Mouse (Mus musculus) megakaryocyte, adult 5-6 weeks (primary cell): ENCODE data around the gene Frmd4b. TPM values are rescaled to one million over a fixed set of nuclear protein-coding genes. Genes with fewer than 3 reads are reported as not detected.
"Not testable (repeated sequence)": the region's sequence is repeated elsewhere in the genome, so short reads cannot be mapped to it uniquely, and the experiment has no call there.

Experiments
- ATAC-seq: 2 replicates; pipeline ENCODE4 v1.8.0; 2016; ENCODE audit warnings: mild to moderate bottlenecking, inconsistent platforms; ENCODE audit not compliant: poor library complexity, severe bottlenecking
- total RNA-seq, 2 experiments: library from RNA; stranded (forward) in 1 of 2; stranded (reverse) in 1 of 2; fragments of 153-499, 151-499 nt in 1 of 2; fragments of 221-1000, 200-1000 nt in 1 of 2; gene quantifications; 2 replicates each; pipeline versions ENCODE4 v1.2.3 to v1.2.4; 2015 to 2017

Gene Frmd4b
- total RNA-seq, 2 experiments from 2014 or later = 9.8 to 28.3 TPM

DNA sequence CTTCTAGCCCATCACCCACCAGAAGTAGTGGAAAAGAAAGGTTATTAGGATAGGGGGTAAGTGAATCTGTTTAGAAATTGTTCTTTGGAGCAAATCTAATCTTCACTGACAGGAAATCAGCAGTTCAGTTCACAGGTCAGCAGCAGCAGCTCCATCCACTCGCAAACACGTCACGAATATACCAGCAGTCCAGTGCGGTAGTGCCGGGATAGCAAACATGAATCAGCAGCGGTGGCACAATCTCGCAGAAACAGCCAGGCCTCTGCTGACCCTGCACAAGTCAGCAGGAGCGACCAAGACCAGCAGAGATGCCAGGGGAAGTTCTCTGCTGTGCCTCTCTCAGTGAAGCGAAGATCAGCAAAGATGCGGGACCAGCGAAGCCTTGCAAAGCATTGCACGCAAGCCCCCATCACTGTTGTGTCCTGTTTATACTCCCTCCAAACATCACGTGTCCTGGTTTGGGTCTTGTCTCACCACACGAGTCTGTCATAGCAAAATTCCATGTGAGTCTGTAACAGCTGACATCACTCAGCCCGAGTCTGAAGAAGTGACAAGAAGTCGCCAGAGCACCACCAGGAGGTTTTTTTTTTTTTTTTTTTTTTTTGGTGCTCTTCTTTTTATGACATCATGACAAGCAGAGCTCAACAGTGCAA is 344.2 kb downstream of the Frmd4b start:
- no peak for ATAC-seq

DNA sequence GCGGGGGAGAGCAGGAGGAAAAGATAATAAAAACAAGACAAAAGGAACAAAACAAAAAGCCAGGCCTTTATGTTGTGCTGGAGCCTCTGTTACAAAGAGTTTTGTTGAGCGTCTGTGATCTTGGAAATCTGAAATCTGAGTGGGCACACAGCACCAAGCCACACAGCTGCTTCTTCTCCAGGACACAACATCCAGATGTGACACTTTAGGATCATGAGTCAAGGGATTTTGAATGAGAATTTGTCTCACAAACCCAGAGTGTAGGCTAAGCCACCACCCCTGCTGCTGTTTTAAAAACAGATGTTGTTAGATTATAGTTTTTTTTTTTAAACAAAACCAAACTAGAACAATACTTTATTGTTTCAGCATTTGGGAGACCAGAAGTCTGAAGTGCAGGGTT is 345.0 kb downstream of the Frmd4b start:
- ATAC-seq = no peak

DNA sequence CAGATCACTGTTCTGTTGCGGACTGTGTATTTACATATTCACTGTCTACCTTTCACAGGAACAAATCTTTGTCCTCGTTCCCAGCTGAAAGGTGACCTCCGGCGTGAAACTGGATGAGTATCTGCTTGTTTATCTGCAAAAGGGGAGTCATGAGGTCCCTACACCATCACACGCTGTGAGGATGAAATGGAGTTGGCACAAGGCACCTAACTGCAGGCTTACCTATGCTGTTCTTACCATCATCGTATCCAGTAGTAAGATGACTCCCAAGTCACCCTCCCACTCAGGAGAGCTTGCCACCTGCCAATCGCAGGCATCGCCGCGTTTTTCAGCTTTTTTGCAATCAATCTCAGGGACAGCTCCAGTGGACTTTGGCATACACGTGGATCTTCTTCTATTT is 347.7 kb downstream of the Frmd4b start:
- no peak for ATAC-seq

DNA sequence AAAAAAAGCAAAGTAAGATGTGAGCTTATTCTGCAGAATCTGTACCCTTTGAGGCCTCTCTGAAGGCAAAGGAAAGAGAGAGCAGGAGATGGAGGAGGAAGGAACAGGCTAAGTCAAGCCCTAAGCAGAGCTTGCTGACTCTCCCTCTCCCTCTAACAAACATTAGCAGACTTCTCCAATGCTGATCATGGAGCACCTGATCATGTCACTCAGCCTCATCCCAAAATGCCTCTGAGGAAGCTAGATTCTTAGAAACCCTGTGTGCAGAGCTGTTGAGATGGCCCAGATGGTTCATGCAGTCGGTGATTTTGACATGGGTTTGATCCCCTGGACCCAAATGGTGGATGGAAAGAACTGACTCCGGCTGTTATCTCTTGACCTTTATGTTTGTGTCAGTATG is 350.2 kb downstream of the Frmd4b start:
- no peak for ATAC-seq

DNA sequence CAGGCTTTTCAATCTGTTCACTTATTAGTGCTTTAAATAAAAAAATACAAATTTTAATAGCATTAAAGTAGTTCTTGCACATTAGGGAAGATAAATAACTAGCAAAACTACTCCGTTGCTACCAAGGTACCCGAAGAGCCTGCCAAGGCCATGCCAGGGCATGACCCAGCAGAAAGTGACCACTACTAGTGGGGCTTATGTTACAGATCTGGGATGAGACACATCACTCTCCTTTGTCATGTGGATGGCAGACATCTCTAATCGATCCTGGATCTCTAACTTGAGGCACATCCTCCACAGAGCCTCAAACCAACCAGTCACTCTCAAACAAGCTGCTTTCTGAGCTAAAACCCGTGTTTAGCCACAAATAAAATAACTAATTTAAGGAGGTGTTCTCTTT is 350.7 kb downstream of the Frmd4b start:
- ATAC-seq = no peak

DNA sequence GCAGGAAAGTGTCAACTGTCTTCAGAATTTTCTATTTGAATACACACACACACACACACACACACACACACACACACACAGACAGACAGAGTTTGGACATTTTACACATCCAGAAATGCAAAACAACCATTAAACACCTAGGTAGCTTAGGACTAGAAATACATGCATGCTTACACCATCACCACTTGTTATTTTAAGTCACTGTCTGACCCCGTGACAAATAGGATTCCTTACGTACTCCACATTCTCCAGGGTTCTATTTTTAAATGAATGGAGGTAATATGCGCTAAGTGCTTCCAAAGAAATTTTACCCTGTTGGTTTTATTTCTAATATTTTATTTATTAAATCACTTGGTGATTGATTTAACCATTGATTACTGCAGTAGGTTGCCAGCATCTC is 351.6 kb downstream of the Frmd4b start:
- no peak for ATAC-seq

DNA sequence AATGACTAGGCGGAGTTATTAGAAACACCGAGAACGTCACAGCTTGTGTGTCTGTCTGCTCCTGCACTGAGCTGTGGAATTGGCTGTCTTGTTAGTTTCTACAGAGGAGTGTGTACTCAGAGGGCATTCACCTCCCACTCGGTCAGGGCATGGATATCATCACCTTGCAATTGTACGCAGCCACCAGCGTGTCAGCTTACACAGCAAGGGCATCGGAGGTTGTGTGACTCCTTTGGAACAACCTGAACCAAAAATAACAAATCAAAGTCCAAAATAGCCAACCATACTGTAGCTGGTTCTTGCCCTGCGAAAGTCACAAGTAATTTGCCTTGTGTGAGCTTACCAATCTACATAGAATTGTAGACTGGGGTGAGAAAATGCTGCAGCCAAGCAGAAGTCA is 352.1 kb downstream of the Frmd4b start:
- no peak for ATAC-seq

DNA sequence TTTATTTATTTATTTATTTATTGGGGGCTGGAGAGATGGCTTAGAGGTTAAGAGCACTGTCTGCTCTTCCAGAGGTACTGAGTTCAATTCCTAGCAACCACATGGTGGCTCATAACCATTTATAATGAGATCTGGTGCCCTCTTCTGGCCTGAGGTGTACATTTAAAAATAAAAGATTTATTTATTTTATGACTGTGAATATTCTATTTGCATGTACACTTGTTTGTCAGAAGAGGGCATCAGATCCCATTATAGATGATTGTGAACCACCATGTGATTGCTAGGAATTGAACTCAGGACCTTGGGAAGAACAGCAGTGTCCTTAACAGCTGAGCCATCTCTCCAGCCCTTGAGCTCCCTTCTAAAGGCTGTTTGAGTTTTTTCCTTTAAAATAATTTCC is 353.6 kb downstream of the Frmd4b start:
- not testable (repeated sequence) for ATAC-seq

DNA sequence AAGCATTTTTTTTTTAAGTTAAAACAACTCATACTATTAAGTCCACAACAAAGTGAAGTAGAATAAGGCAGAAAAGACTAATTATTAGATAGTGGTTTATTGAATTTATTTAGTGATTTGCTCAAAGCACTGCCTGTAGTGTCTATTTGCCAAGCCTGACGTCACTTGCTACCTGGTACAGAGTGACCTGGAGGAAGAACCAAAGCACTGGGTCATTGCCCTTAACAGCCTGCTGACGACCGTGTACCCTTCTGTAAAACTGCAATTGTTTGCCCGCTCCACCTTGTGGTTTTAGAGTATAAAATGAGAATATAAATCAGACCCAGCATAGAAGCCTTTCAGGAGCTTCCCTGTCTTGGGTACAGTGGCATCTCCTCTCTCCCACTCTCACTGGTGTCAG is 355.1 kb downstream of the Frmd4b start:
- no peak for ATAC-seq

DNA sequence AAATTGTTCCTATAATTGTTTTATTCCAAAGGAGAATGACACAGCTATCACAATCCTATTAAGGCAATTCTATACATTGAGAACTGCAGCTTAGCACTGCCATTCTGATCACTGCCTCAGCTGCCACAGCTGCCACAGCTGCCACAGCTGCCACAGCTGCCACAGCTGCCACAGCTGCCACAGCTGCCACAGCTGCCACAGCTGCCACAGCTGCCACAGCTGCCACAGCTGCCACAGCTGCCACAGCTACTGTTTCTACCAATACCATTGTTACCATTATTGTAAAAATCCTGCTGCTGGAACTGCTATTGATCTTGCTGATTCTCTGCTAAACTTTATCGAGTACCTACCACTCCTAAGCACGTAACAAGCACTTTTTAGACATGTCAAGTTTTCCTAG is 357.4 kb downstream of the Frmd4b start:
- not testable (repeated sequence) for ATAC-seq

DNA sequence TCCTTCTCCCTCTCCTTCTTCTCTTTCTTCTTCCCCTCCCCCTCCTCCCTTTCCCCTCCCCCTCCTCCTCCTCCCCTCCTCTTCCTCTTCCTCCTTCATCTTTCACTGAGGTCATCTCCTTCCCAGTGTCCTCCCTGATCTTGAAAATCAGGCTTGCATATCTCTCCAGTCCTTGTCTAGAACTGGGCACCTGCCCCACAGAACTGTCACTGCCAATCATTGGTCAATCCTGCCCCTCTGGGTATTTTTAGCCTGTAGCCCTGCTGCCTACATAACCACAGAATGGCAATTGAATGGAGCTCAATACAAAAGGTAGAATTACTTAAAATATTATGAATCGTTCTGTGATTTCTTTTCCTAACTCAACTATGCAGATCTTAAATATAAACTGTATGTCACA is 358.9 kb downstream of the Frmd4b start:
- ATAC-seq = no peak

DNA sequence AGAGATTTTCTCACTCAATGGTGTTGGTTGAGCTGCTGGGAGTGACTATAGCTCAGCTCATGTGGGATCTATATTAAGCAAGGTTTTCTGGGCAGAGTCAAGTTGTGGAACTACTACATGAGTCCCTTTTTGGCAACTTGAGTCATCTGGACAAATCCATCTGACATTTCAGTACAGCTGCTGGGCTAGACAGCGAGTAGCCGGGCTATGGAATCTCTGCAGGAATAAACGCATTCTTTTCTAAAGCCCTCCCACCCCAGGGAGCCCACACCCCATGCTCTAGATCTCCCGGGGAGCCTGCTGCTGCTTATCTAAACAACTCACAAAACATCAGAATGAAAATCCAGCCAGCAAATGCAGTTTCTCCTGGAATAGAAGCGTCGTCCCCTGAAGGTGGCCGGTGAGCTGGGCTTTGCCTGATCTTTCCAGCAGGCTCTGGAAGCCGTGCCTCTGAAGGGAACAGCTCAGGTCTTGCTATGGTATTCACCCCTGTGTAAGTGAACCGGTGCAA is 364.6 kb downstream of the Frmd4b start, which contains the start of gene Lmod3:
Gene Lmod3 (minus strand): TSS at position 49 of the 511 bp plus-strand sequence.
- no peak for ATAC-seq

DNA sequence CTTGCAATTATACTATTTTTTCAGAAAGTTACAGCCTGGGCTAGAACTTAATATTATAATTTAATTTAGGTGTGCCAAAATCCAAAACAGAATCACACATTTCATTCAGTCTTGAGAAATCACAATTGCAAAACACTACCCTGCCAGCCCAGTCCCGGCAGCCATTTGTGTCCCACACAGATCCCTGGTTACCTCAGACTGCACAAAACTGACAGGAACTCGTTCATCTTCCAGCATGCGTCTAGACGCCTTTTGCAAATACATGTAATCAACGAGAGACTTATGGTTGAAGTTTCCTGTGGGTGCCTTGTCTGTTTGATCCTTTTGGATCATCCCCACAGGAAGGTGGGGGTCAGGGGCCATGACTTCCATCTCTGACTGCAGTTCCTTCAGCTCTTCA is 365.3 kb downstream of the Frmd4b start:
- ATAC-seq = no peak

DNA sequence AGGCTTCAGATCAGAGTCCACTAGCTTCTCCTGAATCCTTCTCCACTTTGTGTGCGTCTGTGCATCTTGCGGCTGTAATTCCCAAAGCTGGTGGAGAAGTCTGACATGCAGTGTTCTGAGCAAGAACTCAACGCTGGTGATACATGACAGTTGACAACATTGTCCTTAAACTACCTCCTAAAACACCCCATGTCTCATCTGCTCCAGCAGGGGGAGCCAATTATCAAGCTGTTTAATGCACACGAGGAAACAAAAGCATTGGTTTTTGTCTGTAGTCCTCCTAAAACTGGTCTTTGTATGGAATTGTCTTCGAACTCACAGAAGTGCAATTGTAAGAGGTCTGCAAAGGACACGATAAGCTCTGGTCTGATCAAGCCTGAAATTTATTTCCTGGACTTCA is 366.4 kb downstream of the Frmd4b start:
- peak; percentile 74 for ATAC-seq

DNA sequence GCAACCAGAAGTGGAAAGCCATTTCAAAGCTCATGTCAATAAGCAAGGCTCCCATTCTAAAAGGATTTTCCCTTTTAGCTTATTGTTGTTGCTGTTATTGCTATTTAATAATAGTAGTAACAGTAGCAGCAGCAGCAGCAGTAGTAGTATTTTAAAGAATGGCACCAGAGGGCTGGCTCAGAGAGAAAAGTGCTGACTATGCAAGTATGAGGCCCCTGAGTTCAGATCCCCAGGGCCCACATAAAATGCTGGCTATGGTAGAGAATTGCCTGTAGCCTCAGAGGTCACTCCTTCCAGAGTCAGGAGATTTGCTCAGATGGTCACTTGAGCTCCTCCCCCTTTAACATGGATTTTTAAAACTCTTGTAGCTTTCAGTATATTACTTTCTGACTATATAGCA is 372.1 kb downstream of the Frmd4b start:
- no peak for ATAC-seq

DNA sequence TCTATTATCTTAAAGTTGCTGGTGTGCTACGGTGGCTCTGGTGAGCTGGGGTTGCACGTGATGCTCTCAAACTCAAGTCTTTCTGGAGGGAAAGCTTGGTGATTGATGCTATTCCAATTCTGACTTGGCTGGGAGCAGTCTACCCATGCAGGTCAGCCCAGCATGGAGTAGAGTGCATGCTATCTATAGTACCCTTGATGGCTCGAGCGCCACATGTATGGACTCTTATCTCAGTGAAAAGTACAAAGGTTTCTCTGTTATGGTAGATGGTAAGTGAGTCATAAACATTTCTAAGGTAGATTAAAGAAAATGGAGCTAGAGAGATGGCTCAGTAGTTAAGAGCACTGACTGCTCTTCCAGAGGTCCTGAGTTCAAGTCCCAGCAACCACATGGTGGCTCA is 374.8 kb downstream of the Frmd4b start:
- ATAC-seq = no peak

DNA sequence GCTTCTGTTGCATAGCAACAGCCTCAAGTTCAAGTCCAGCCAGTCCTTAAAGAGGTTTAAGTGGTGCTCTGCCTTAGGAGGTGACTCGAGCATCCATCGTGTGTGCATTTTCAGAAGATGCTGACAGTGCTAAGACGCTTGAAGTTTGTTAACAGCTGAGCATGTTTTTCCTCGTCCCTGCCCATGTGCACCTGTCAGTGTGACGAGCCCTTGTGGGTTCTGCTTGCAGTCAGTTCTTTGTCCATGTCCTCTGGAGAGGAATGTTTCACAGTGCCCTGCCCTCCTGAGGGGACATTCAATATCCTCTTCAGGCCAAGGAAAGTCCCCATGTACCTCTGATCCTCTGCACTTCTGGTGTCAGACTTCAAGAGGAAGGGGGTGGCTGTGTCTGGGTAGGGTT is 377.2 kb downstream of the Frmd4b start:
- no peak for ATAC-seq

DNA sequence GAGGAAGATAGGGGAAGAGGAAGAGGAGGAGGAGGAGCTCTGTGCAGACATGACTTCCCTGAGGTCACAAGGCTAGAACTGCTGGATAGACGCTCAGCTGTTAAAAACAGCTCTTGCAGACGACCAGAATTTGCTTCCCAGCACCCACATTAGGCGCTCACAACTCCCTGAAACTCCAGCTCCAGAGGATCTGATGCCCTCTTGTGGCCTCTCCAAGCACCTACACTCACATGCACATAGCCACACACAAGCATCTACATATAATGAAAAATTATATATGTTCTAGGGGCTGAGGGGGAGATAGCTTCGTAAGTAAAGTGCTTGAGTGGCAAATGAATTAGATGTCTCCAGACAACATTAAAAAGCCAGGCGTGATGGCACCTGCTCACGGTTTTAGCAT is 378.0 kb downstream of the Frmd4b start:
- ATAC-seq = no peak

Other genes starting within 250 kb of the Frmd4b start
- gene Mitf, start 189.5 kb upstream of the Frmd4b start, total RNA-seq (2015) = 11.1 and 15.6 TPM in 2 replicates
- gene Mitf, start 189.5 kb upstream of the Frmd4b start, total RNA-seq (2017) = 8.8 and 14.4 TPM in 2 replicates